Mouse (Mus musculus): ENCODE measurements around the gene Snd1.

DNA sequence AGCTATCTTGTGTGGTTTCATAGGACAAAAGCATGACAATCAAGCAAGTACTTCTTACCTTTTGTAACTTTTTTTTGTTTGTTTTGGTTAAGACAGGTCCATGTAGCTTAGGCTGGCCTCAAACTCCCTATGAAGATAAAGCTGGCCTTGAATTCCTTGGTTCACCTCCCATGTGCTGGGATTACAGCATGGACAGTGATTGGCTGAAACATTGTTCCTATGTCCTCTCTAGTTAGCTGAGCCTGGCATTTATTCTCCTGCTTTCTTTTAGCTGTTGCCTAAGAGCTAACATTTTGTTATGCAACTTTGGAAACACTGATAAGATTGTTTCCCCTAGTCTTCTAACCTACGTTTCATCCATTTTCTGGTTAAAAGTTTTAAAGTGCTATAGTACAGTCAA is 262.7 kb downstream of the Snd1 start:
- TF ChIP-seq CTCF (IDR thresholded peaks at IDR 0.05; ENCODE audit: control insufficient read depth, insufficient read depth, low read length) = no peak
- no peak for TF ChIP-seq POLR2A (IDR thresholded peaks at IDR 0.05; ENCODE audit: borderline replicate concordance, control insufficient read depth, low read depth, low read length)
